Mouse (Mus musculus) bone marrow, adult 2 months (tissue): ENCODE measurements around the gene Ric8b.

Experiments
- CTCF ChIP-seq: fragments of 200-500 bp; IDR thresholded peaks from 2 replicates; pipeline ENCODE4 v1.5.1; 2011; ENCODE audit warnings: low read length, control low read depth; ENCODE audit not compliant: control insufficient read depth, insufficient read depth
- POLR2A ChIP-seq: fragments of 200-500 bp; IDR thresholded peaks from 2 replicates; pipeline ENCODE4 v1.6.1; 2011; ENCODE audit warnings: low read depth, mild to moderate bottlenecking, control low read depth, low read length, borderline replicate concordance; ENCODE audit not compliant: control insufficient read depth

- TF ChIP-seq CTCF, result peak; percentile 64
- TF ChIP-seq POLR2A, result no peak
Observed at GRCm38 (mm10) chr10:84985956-84986355, 68.5 kb downstream of the Ric8b start.
